Mouse (Mus musculus) layer of hippocampus, adult 2 months (tissue): Measurements from ENCODE around the gene Uqcc3. TPM values are rescaled to one million over a fixed set of nuclear protein-coding genes. Genes with fewer than 3 reads are reported as not detected.
"Not testable (repeated sequence)": the region's sequence is repeated elsewhere in the genome, so short reads cannot be mapped to it uniquely, and the experiment has no call there.

ENCODE experiments used
- DNase-seq, 2 experiments: peaks; one replicate each; pipeline ENCODE4 v3.0.0; 2022; ENCODE audit warnings: low spot score in 2 of 2
- H3K27ac ChIP-seq: fragments of 200-600 bp; 2 replicates; pipeline ENCODE4 v1.8.1; 2022
- H3K4me3 ChIP-seq: fragments of 200-600 bp; 2 replicates; pipeline ENCODE4 v1.8.1; 2022; ENCODE audit warnings: mild to moderate bottlenecking
- CTCF ChIP-seq: fragments of 200-600 bp; conservative IDR thresholded peaks from 2 replicates; pipeline ENCODE4 v1.8.1; 2022; ENCODE audit warnings: antibody characterized with exemption, mild to moderate bottlenecking, moderate library complexity
- microRNA-seq, 2 experiments: library from miRNA; unstranded; fragments of <30 nt; microRNA quantifications; one replicate each; pipeline ENCODE4 v1.2.0; 2021
- total RNA-seq, 2 experiments: library from RNA; stranded (reverse); gene quantifications; 2 replicates each; pipeline ENCODE4 v1.2.3; 2021

Gene Uqcc3
- total RNA-seq, 2 experiments from 2014 or later = 32.5 to 32.8 TPM

DNA sequence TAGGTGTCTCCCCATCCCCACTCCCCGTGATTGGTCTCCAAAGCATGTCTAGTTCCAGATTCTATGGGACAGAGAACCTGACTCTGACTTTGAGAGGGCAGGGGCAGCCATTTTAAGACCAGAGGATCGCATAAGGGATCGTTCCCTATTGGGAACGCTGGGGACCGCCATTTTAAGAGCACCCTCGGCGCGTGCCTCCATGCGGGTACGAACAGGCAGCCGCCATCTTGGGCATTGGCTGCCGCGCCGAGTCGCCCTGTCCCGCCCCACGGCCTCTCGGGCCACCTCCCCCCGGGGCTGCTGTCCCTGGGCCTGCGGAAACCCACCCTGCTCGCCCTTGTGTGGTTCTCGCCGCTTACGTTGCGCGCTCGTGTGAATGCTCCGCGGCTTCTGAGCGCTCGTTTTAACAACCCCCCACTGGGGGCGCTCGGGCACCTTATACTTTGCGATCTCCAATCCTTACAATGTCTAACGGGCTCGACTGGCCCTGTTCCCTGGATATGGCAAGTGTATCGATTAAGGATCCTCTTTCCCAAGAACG is 43.4 kb downstream of the Uqcc3 start, which contains the start of gene Bscl2:
Bscl2 (plus strand) TSS at position 217 of the 541 bp plus-strand sequence.
- TF ChIP-seq CTCF = peak; percentile 85
- Histone ChIP-seq H3K27ac (peak within 1 kb of the TSS; percentile 97), H3K4me3 (peak within 1 kb of the TSS; percentile 80)
- DNase-seq = peak; percentile 78 to 88

DNA sequence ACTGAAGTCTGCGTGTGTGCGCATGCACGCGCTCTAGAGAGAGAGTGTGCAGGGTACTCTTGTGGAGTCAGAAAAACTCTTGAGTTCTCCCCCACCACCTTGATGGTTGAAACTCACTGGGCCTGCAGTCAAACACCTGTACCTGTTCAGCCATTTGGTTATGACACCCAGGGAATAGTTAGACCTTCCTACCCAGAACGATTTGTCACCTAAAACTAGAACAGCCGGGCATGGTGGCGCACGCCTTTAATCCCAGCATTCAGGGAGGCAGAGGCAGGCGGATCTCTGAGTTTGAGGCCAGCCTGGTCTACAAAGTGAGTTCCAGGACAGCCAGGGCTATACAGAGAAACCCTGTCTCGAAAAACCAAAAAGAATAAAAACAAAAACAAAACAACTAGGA is 44.4 kb downstream of the Uqcc3 start:
- H3K27ac ChIP-seq, DNase-seq, H3K4me3 ChIP-seq: not testable (repeated sequence)

DNA sequence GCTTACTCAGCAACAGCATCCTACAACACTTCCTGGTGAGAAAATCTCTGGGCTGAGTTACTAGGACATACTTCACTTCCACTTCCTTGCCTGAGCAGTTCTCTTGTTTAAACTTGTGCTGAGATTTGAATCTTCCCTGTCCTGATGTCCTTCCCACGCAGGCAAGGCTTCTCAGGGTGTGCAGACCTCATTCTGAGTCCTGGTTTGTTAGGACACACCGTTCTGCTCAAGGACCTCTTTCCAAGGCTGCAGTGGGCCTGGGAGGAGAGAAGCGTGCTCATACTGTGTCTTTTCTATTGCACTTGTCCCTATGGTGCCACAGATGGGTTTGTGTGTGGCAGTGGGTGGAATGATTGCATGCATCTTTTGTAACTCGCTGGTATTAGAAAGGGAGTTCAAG is 47.8 kb downstream of the Uqcc3 start:
- TF ChIP-seq CTCF = no peak
- Histone ChIP-seq H3K27ac (peak overlapping the region; percentile 51; the same call in 1 of the 2 replicates), H3K4me3 (no peak overlapping the region)
- DNase-seq = no peak

DNA sequence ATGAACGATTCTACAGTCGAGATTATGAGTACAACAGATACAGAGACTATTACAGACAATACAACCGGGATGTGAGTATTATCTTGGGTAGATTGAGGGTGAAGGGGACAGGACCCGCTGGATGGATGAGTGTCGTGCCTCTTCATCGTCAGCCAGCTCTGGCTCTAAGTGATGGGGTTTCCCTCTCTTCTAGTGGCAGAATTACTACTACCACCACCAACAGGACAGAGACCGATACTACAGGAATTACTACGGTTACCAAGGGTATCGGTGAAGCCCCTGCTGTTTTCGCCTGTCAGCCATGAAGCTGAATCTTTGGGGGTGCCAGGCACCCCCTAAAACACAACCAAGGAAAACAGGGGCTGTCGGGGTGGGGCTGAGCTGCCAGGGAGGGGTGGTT is 49.5 kb downstream of the Uqcc3 start:
- peak; percentile 58 for TF ChIP-seq CTCF
- Histone ChIP-seq H3K27ac (peak overlapping the region; percentile 75), H3K4me3 (no peak overlapping the region)
- no peak for DNase-seq

DNA sequence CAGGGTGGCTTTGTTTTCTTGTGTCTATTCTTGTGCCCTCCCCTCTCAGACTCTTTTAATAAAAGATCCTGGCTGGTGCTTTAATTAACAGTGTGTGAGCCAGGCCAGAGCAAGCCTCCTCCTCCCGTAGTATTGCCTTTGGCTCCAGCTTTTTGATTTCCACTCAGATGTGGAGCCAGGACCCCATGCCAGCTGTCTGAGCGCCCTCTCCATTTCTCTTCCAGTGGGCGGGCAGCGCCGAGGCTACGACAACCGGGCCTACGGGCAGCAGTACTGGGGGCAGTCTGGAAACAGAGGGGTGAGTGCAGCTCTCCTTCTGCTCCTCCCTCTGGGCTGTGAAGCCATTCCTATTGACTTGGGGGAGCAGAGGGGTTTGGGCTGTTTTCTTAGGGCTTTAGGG is 50.1 kb downstream of the Uqcc3 start:
- Histone ChIP-seq H3K4me3 (no peak overlapping the region), H3K27ac (peak overlapping the region; percentile 75)
- no peak for TF ChIP-seq CTCF
- DNase-seq = peak in 1 of 2 experiments; percentile 50

Small RNAs within 50 kb of the gene (microRNA-seq; reads per million reads assigned to microRNA genes)
- 0 reads per million in 2 experiments for gene Mir5136

Other genes with a start within 250 kb of the Uqcc3 start
- gene Chrm1, start 217.1 kb downstream of the Uqcc3 start, total RNA-seq = 100 to 1,000 TPM; 179 to 190 TPM
- gene Slc3a2, start 157.6 kb downstream of the Uqcc3 start, total RNA-seq = 100 to 1,000 TPM; 149 to 151 TPM
- gene Wdr74, start 145.1 kb downstream of the Uqcc3 start, total RNA-seq = 10 to 100 TPM; 47.4 to 55.0 TPM
- 1 to 10 TPM; 1.5 to 3.4 TPM for gene 1700092M07Rik, start 140.2 kb downstream of the Uqcc3 start, total RNA-seq
- gene Stx5a, start 139.5 kb downstream of the Uqcc3 start, total RNA-seq = 10 to 100 TPM; 69.5 to 78.4 TPM
- gene Nxf1, start 123.8 kb downstream of the Uqcc3 start, total RNA-seq = 100 to 1,000 TPM; 102 to 106 TPM
- 10 to 100 TPM; 75.4 to 82.7 TPM for gene Tmem223, start 109.9 kb downstream of the Uqcc3 start, total RNA-seq
- gene Tmem179b, start 106.5 kb downstream of the Uqcc3 start, total RNA-seq = 1 to 10 TPM; 7.4 to 7.7 TPM
- 10 to 100 TPM; 15.7 to 18.4 TPM for gene Taf6l, start 94.5 kb downstream of the Uqcc3 start, total RNA-seq
- gene Polr2g, start 82.3 kb downstream of the Uqcc3 start, total RNA-seq = 100 to 1,000 TPM; 113 to 120 TPM
- gene Zbtb3, start 78.4 kb downstream of the Uqcc3 start, total RNA-seq = 1 to 10 TPM; 5.8 to 6.5 TPM
- 10 to 100 TPM; 36.5 to 37.9 TPM for gene Ttc9c, start 61.6 kb downstream of the Uqcc3 start, total RNA-seq
- gene Hnrnpul2, start 60.9 kb downstream of the Uqcc3 start, total RNA-seq = 100 to 1,000 TPM; 123 to 127 TPM
- 1 to 10 TPM in 1 of 2 experiments, not detected in 1; 3.4 TPM for gene AC129217.1, start 51.1 kb downstream of the Uqcc3 start, total RNA-seq
- 100 to 1,000 TPM; 101 TPM for gene Bscl2, start 43.5 kb downstream of the Uqcc3 start, total RNA-seq
- 100 to 1,000 TPM; 160 TPM for gene Gng3, start 41.7 kb downstream of the Uqcc3 start, total RNA-seq
- gene Lrrn4cl, start 30.2 kb downstream of the Uqcc3 start, total RNA-seq = under 1 TPM; 0.32 to 0.44 TPM
- 100 to 1,000 TPM in 1 of 2 experiments, 10 to 100 TPM in 1; 93.5 to 100 TPM for gene Ubxn1, start 9.4 kb downstream of the Uqcc3 start, total RNA-seq
- gene Lbhd1, start 2.8 kb upstream of the Uqcc3 start, total RNA-seq = 1 to 10 TPM; 4.8 to 6.6 TPM
- gene Gm49403, start 3.0 kb upstream of the Uqcc3 start, total RNA-seq = not detected
- 10 to 100 TPM; 25.3 to 30.0 TPM for gene 1810009A15Rik, start 7.9 kb upstream of the Uqcc3 start, total RNA-seq
- 1 to 10 TPM; 2.0 to 2.9 TPM for gene Gm49416, start 8.0 kb upstream of the Uqcc3 start, total RNA-seq
- gene Ints5, start 12.1 kb upstream of the Uqcc3 start, total RNA-seq = 10 to 100 TPM; 24.4 to 25.6 TPM
- 100 to 1,000 TPM; 114 to 118 TPM for gene Ganab, start 17.1 kb upstream of the Uqcc3 start, total RNA-seq
- 100 to 1,000 TPM; 167 to 191 TPM for gene B3gat3, start 39.5 kb upstream of the Uqcc3 start, total RNA-seq
- gene Rom1, start 48.4 kb upstream of the Uqcc3 start, total RNA-seq = 1 to 10 TPM; 4.4 to 5.7 TPM
- gene Eml3, start 48.6 kb upstream of the Uqcc3 start, total RNA-seq = 10 to 100 TPM; 11.5 to 11.7 TPM
- 10 to 100 TPM; 58.0 to 68.7 TPM for gene Mta2, start 61.0 kb upstream of the Uqcc3 start, total RNA-seq
- 10 to 100 TPM; 20.7 to 20.8 TPM for gene Tut1, start 72.9 kb upstream of the Uqcc3 start, total RNA-seq
- gene Eef1g, start 86.1 kb upstream of the Uqcc3 start, total RNA-seq = 100 to 1,000 TPM; 238 to 242 TPM
- 10 to 100 TPM; 19.4 to 21.9 TPM for gene Ahnak, start 108.4 kb upstream of the Uqcc3 start, total RNA-seq
- gene Scgb1a1, start 207.0 kb upstream of the Uqcc3 start, total RNA-seq = not detected